Mouse (Mus musculus): Measurements from ENCODE around the gene Zmiz1.

DNA sequence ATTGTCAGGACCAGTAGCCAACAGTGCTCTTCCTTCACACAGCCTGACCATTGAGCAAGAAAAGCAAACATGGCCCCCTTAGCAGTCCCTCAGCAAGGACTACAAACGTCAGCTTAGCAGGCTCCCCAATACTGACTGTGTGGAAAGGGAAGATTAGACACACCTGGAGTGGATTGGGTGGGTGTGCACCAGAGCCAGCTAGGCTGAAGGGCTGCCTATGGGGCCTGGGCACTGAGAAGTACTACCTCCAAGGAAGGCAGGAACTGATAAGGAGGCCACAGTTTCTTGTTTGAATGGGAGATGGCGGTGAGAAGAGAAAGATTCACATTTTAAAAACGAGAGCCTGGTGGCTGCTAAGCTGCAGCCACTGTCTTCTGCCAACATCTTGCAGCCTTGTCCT is 208.6 kb downstream of the Zmiz1 start:
- TF ChIP-seq EP300 (IDR thresholded peaks at IDR 0.05) (no peak), CTCF (IDR thresholded peaks at IDR 0.05) (no peak)
